13 mouse cellular contexts compared by ENCODE assay signal in the genomic region with DNA sequence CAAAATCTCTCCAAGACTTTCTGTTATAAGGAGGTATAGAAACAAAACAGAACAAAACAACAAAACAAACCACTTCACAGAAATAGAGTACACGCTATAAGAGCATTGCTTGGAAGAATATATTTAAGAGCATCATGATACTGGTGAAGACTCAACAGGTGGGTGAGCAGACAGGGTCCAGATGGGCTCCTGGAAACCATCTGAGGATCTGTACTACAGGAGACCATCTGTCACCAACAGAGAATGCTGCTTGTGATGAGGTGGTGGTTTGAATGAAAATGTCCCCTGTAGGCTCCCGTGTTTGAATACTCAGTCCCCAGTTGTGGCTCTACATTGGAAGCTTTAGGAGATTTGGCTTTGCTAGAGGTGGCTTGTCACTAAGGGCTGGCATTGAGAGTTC.
DNase-seq lines count a peak whose midpoint lies in the region; ATAC-seq and TF ChIP-seq lines count a peak whose summit lies in the region.
"Had no signal": no experiment of that assay in that cellular context is flagged by ENCODE, and none has a peak within 500 bp of the region (broad histone marks: within the 10 kb centered on the region; RNA-seq: fewer than 3 reads in every experiment).

No protein-coding gene starts in this region.

- no peaks in the 10 kb centered on the region for H3K9me3 ChIP-seq in midbrain, postnatal 0 days (ENCODE audit: low read length)
- no peaks in the 10 kb centered on the region for H3K9me3 ChIP-seq in midbrain, embryonic 15.5 days
- H3K9me3 ChIP-seq: heart, embryonic 15.5 days; hindbrain, embryonic 15.5 days; limb, embryonic 13.5 days; neural tube, embryonic 15.5 days had no signal

- no peak for TF ChIP-seq CTCF in midbrain, postnatal 0 days (IDR thresholded peaks at IDR 0.05)

- H3K36me3 ChIP-seq in midbrain, postnatal 0 days (ENCODE audit: insufficient read depth, low read length): no peaks in the 10 kb centered on the region
- no peaks in the 10 kb centered on the region for H3K36me3 ChIP-seq in midbrain, embryonic 15.5 days (replicated peaks)
- H3K36me3 ChIP-seq: heart, embryonic 15.5 days; hindbrain, embryonic 15.5 days; limb, embryonic 13.5 days; neural tube, embryonic 15.5 days had no signal

- intact Hi-C loops in left cerebral cortex, postnatal 25 days (cut with DNase I): no loop called here

- H3K4me1 ChIP-seq in midbrain, postnatal 0 days (ENCODE audit: insufficient read depth, low read length): no peaks in the 10 kb centered on the region
- no peaks in the 10 kb centered on the region for H3K4me1 ChIP-seq in midbrain, embryonic 15.5 days
- H3K4me1 ChIP-seq: hindbrain, embryonic 15.5 days; limb, embryonic 13.5 days; neural tube, embryonic 15.5 days had no signal

- no peak overlapping the region for H3K27ac ChIP-seq in midbrain, postnatal 0 days (ENCODE audit: low read depth, low read length)
- H3K27ac ChIP-seq in midbrain, embryonic 15.5 days: no peak overlapping the region
- H3K27ac ChIP-seq: heart, embryonic 15.5 days; hindbrain, embryonic 15.5 days; limb, embryonic 13.5 days; neural tube, embryonic 15.5 days had no signal

- peak; percentile 35 for DNase-seq in midbrain, postnatal 0 days (ENCODE audit: low spot score)
- DNase-seq in layer of hippocampus, adult 9-10 months (ENCODE audit: low spot score): peak; percentile 80
- peak; percentile 44 to 71 for DNase-seq in left cerebral cortex, postnatal 25 days (ENCODE audit: low spot score in 2 of 2)
- no peak for DNase-seq in thymus, postnatal 0 days (ENCODE audit: low spot score)
- no peak for DNase-seq in MN1 (ENCODE audit: low spot score)
- DNase-seq: kidney, postnatal 10 days; lung, adult 2 months had no signal

- no peaks in the 10 kb centered on the region for H3K27me3 ChIP-seq in midbrain, postnatal 0 days (ENCODE audit: insufficient read depth, low read length)
- H3K27me3 ChIP-seq in midbrain, embryonic 15.5 days (replicated peaks): no peaks in the 10 kb centered on the region
- H3K27me3 ChIP-seq: heart, embryonic 15.5 days; hindbrain, embryonic 15.5 days; limb, embryonic 13.5 days; neural tube, embryonic 15.5 days had no signal

- ATAC-seq in midbrain, postnatal 0 days (ENCODE audit: low FRiP score): no peak
- ATAC-seq in midbrain, embryonic 15.5 days (replicated peaks): no peak
- no peak for ATAC-seq in monocyte, adult 5-6 weeks (replicated peaks; ENCODE audit: insufficient number of reproducible peaks, low FRiP score, low TSS enrichment, poor library complexity, severe bottlenecking)

- no peak overlapping the region for H3K4me2 ChIP-seq in midbrain, postnatal 0 days (ENCODE audit: low read depth, low read length, poor library complexity, severe bottlenecking)
- H3K4me2 ChIP-seq in midbrain, embryonic 15.5 days: no peak overlapping the region
- H3K4me2 ChIP-seq: heart, embryonic 15.5 days; hindbrain, embryonic 15.5 days; limb, embryonic 13.5 days; neural tube, embryonic 15.5 days had no signal

- 93% methylated on average over 2 of the region's 2 CpGs for WGBS in midbrain, postnatal 0 days
- 84% methylated on average over 2 of the region's 2 CpGs for WGBS in midbrain, embryonic 15.5 days

- no peak overlapping the region for H3K4me3 ChIP-seq in midbrain, postnatal 0 days (ENCODE audit: low read depth, low read length)
- no peak overlapping the region for H3K4me3 ChIP-seq in midbrain, embryonic 15.5 days
- H3K4me3 ChIP-seq: heart, embryonic 15.5 days; hindbrain, embryonic 15.5 days; limb, embryonic 13.5 days; neural tube, embryonic 15.5 days had no signal

- no peak overlapping the region for H3K9ac ChIP-seq in midbrain, postnatal 0 days (replicated peaks; ENCODE audit: low read length, poor library complexity, severe bottlenecking)
- no peak overlapping the region for H3K9ac ChIP-seq in midbrain, embryonic 15.5 days
- H3K9ac ChIP-seq: heart, embryonic 15.5 days; hindbrain, embryonic 15.5 days; limb, embryonic 13.5 days; neural tube, embryonic 15.5 days had no signal

Comparison
In these comparisons a context has a peak if more than half of its experiments do, and no peak if none do; other contexts are left out.
1. DNase-seq: peak in midbrain, postnatal 0 days (single experiment), layer of hippocampus, adult 9-10 months (single experiment) and left cerebral cortex, postnatal 25 days (2 of 2); none in thymus, postnatal 0 days (single experiment) and MN1 (single experiment).